Mouse (Mus musculus) heart, embryonic 14.5 days (tissue): ENCODE data around the gene Olfr315. TPM values are rescaled to one million over a fixed set of nuclear protein-coding genes. Genes with fewer than 3 reads are reported as not detected.

Experiments used
- ATAC-seq: fragments of 200-750 bp; cut with Nextera tagmentation; 2 replicates; pipeline ENCODE4 v1.8.0; 2017; ENCODE audit warnings: low read depth, moderate TSS enrichment; ENCODE audit not compliant: insufficient number of reproducible peaks, insufficient read depth, low FRiP score
- H3K27ac ChIP-seq, 2 experiments: fragments of 200-500 bp in 1 of 2; fragments of 300-500 bp in 1 of 2; sonication (generic) in 1 of 2; replicated peaks in 1 of 2; 2 replicates each; pipeline ENCODE4 v1.5.1; 2012 to 2014; ENCODE audit warnings: low read depth in 2 of 2, low read length in 2 of 2, control low read depth in 1 of 2, mild to moderate bottlenecking in 1 of 2, mixed read lengths in 1 of 2; ENCODE audit not compliant: control insufficient read depth in 1 of 2, insufficient read depth in 1 of 2
- H3K27me3 ChIP-seq: fragments of 300-500 bp; sonication (generic); 2 replicates; pipeline ENCODE4 v1.6.1; 2014; ENCODE audit warnings: mild to moderate bottlenecking, low read length, control low read depth; ENCODE audit not compliant: control insufficient read depth, insufficient read depth
- H3K36me3 ChIP-seq: fragments of 300-500 bp; sonication (generic); 2 replicates; pipeline ENCODE4 v1.6.1; 2014; ENCODE audit warnings: mild to moderate bottlenecking, control low read depth, low read length, mixed read lengths; ENCODE audit not compliant: control insufficient read depth, insufficient read depth
- H3K4me1 ChIP-seq, 2 experiments: fragments of 200-500 bp in 1 of 2; fragments of 300-500 bp in 1 of 2; sonication (generic) in 1 of 2; 2 replicates each; pipeline ENCODE4 v1.6.1; 2012 to 2014; ENCODE audit warnings: low read length in 2 of 2, control low read depth in 1 of 2, mixed read lengths in 1 of 2; ENCODE audit not compliant: control insufficient read depth in 2 of 2, insufficient read depth in 2 of 2
- H3K4me2 ChIP-seq: fragments of 300-500 bp; sonication (generic); 2 replicates; pipeline ENCODE4 v1.6.1; 2014; ENCODE audit warnings: mild to moderate bottlenecking, low read length
- H3K4me3 ChIP-seq, 2 experiments: fragments of 200-500 bp in 1 of 2; fragments of 300-500 bp in 1 of 2; sonication (generic) in 1 of 2; 2 replicates each; pipeline ENCODE4 v1.5.1; 2012 to 2014; ENCODE audit warnings: low read length in 2 of 2, mild to moderate bottlenecking in 2 of 2, control low read depth in 1 of 2, low read depth in 1 of 2, moderate library complexity in 1 of 2; ENCODE audit not compliant: control insufficient read depth in 1 of 2, insufficient read depth in 1 of 2
- H3K9ac ChIP-seq: fragments of 300-500 bp; sonication (generic); 2 replicates; pipeline ENCODE4 v1.6.1; 2014; ENCODE audit warnings: mild to moderate bottlenecking, low read length
- H3K9me3 ChIP-seq: fragments of 300-500 bp; sonication (generic); 2 replicates; pipeline ENCODE4 v1.6.1; 2016; ENCODE audit warnings: low read length, control low read depth; ENCODE audit not compliant: control insufficient read depth
- WGBS: fragments of 180-500 bp; shearing (Covaris S2); extraction: QIAGEN DNeasy Blood & Tissue Kit; methylation state at CpG from one replicate; pipeline ENCODE4 v1.1.7; 2014; 5-methylcytosine and 5-hydroxymethylcytosine counted together
- polyA plus RNA-seq: library from polyadenylated mRNA; unstranded; fragments of >200 nt; fragmentation: Nextera tagmentation; extraction: Ambion mirVana; gene quantifications from 2 replicates; pipeline ENCODE4 v1.2.1, GENCODE M21; 2014

Gene Olfr315
- polyA plus RNA-seq, 1 experiment from 2014 or later = not detected

DNA sequence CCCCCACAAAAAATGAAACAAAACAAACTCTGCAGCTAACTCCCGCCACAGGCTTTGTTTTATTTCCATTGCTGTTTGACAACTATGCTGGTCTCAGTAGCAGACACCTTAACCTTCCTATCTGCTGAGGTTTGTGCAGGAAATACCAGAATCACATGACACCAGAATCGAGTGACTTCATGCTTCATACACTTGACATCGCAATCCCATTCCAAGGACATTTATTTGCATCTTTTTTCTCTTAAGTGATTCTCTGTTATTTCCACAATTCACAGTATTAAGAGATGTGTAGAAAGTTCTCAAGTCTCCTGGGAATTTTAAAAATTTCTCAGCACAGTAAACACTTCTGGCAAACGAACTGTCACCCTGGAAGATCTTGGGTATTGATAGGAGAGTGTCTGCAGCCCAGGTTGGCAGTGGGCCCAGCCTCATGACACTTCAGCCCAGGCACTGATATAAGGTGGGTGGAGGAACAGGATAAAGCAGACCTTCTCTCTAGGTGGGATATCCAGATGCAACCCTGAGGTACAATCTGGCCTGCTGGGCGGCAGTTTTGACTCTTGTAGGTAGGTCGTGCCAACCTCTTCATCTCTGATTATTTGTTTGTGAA, 9.6 kb downstream of the Olfr315 start, which contains the start of gene Olfr314:
TSS of gene Olfr314 (plus strand) at position 473 of the 610 bp plus-strand sequence.
- Histone ChIP-seq H3K4me2 (0 out of 2 replicates have a peak within 1 kb of the TSS, but pooled peaks have one; percentile 5), H3K9me3 (no peaks in the 10 kb centered on the region), H3K9ac (no peak within 1 kb of the TSS), H3K27me3 (no peaks in the 10 kb centered on the region), H3K4me3 (no peak within 1 kb of the TSS), H3K27ac (no peak within 1 kb of the TSS), H3K4me1 (peaks cover 0 to 13% of the 10 kb centered on the region in 2 experiments; a peak in 3 of 4 replicates), H3K36me3 (no peaks in the 10 kb centered on the region)
- no peak for ATAC-seq
- 48% methylated on average over 6 of the region's 6 CpGs for WGBS

DNA sequence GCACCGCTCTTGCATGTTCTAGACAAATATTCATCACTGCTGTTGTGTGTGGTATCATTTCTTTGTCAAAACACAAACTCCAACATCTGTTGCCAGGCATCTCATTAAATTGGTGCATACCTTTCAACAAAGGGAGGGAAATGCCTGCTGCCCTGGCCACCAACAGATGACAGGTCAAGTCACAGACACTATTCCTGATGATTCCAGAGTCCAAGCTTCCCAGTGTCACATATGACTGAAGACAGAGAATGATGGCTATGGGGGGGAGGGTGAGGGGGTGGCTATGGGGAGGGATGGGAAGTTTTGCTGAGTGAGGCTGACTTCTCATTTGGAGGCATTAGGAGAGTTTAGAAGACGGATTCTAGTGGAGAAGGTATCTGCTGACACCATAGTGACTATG, 11.2 kb downstream of the Olfr315 start:
- Histone ChIP-seq H3K36me3 (no peaks in the 10 kb centered on the region), H3K9me3 (no peaks in the 10 kb centered on the region), H3K27ac (no peak overlapping the region), H3K4me2 (no peak overlapping the region), H3K4me3 (no peak overlapping the region), H3K9ac (no peak overlapping the region), H3K4me1 (peaks cover 0 to 13% of the 10 kb centered on the region in 2 experiments; a peak in 3 of 4 replicates), H3K27me3 (no peaks in the 10 kb centered on the region)
- WGBS = 63% methylated on average over 2 of the region's 2 CpGs
- ATAC-seq = no peak

DNA sequence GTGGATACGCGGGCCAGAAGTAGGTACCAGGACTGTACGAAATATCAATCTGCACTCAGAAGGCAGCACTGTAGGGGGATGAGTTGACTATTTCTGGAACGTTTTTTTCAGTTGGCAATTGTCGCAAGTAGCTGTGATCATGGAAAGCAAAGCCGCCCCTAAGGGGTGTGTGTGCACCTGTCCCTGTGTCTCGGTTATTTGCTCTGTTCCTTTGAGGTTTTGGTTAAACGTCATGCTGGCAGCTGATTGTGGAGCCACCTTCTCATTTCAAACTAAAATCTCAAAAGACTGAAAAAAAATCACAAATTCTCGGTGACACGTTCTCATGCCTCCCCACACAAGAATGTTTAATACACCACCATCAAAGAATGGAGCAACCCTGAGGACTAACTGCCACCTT, 14.7 kb downstream of the Olfr315 start:
- H3K27me3 ChIP-seq = no peaks in the 10 kb centered on the region
- no peak for ATAC-seq
- H3K4me1 ChIP-seq = peaks cover 0 to 9% of the 10 kb centered on the region in 2 experiments; a peak in 3 of 4 replicates
- H3K36me3 ChIP-seq = no peaks in the 10 kb centered on the region
- H3K4me2 ChIP-seq = no peak overlapping the region
- H3K9me3 ChIP-seq = no peaks in the 10 kb centered on the region
- no peak overlapping the region for H3K9ac ChIP-seq
- H3K4me3 ChIP-seq = no peak overlapping the region
- no peak overlapping the region for H3K27ac ChIP-seq
- WGBS = 82% methylated on average over 10 of the region's 10 CpGs

DNA sequence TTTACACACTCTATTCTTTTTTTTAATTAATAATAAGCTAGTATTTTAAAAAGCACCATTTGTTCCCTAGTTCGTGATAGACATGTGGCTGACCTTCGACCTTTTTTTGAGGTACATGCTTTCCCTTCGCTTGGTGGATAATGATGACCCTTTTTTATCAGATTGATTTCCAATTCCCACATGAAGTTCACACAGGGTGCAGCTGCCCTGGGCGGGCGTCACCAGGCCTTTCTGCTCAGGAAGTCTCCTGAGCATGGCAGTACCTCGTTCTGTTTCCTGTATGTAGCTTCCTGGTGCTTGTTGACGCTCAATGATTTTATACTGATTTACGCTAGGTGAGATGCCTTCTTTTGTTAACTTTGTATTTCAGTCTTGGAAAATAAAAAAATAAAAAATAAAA, 15.4 kb downstream of the Olfr315 start:
- no peak for ATAC-seq
- Histone ChIP-seq H3K4me2 (no peak overlapping the region), H3K9ac (no peak overlapping the region), H3K4me3 (no peak overlapping the region), H3K27me3 (no peaks in the 10 kb centered on the region), H3K36me3 (no peaks in the 10 kb centered on the region), H3K4me1 (0 out of 4 replicates have a peak, but pooled peaks cover 0 to 6% of the 10 kb centered on the region in 2 experiments), H3K27ac (no peak overlapping the region), H3K9me3 (no peaks in the 10 kb centered on the region)
- WGBS = 77% methylated on average over 8 of the region's 8 CpGs

DNA sequence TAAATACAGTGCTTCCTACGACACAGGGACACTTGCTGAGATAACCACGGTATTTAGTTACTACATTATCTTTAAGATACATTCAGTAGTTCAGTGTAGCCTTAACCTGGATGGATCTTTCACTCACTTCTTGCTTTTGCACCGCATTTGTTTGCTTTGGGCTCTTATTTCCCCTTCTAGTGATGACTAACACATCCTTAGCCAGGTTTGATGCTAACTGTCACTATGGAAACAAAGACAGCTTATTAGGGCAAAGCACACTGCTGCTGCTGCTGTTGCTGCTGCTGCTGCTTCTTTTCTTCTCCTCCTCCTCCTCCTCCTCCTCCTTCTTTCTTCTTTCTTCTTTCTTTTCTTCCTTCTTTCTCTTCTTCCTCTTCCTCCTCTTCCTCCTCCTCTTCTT, 16.5 kb downstream of the Olfr315 start:
- Histone ChIP-seq H3K27ac (no peak overlapping the region), H3K36me3 (no peaks in the 10 kb centered on the region), H3K4me1 (0 out of 4 replicates have a peak, but pooled peaks cover 0 to under 1% of the 10 kb centered on the region in 2 experiments), H3K9ac (no peak overlapping the region), H3K27me3 (no peaks in the 10 kb centered on the region), H3K4me2 (no peak overlapping the region), H3K4me3 (no peak overlapping the region), H3K9me3 (no peaks in the 10 kb centered on the region)
- WGBS = 26% methylated on average over 3 of the region's 3 CpGs
- no peak for ATAC-seq

DNA sequence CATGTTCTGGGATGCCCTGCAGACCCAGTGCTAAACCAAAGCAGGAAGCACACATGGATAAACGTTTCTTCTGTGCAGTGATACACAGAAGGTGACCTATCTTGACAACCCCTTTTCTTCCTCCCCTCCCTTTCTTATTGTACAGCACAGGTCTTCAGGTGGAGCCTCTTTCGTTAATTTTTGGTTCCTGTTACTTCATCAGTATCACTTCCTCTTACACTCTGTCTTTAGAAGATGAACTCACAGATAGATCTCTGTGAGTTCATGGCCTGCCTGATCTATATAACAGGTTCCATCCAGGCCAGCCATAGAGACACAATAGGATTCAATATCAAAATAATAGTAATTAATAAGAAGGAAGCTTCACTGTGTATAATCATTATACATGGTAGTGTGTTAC, 17.1 kb downstream of the Olfr315 start:
- Histone ChIP-seq H3K36me3 (no peaks in the 10 kb centered on the region), H3K9ac (no peak overlapping the region), H3K27ac (no peak overlapping the region), H3K4me2 (no peak overlapping the region), H3K9me3 (no peaks in the 10 kb centered on the region), H3K4me1 (no peaks in the 10 kb centered on the region), H3K27me3 (no peaks in the 10 kb centered on the region), H3K4me3 (no peak overlapping the region)
- ATAC-seq = no peak
- WGBS = 56% methylated on average over 2 of the region's 2 CpGs

DNA sequence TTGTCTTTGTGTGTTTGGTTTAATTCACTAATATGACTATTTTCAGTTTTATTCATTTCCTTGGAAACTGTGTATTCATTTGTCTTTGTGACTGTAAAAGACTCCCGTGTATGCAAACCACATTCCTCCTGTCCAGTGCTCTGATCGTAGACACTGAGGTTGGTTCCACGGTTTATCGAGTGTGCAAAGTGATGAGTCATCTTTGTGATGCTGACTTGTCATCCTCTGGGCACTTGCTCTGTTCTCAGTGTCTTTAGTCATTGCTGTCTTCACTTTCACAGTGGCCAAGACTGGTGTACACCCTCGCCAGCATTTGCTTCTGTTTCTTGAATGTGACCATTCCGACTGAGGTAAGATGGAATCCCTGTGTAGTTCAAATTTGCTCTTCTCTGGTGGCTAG, 17.7 kb downstream of the Olfr315 start:
- H3K4me2 ChIP-seq = no peak overlapping the region
- no peak for ATAC-seq
- H3K27me3 ChIP-seq = no peaks in the 10 kb centered on the region
- H3K9me3 ChIP-seq = no peaks in the 10 kb centered on the region
- H3K27ac ChIP-seq = no peak overlapping the region
- no peak overlapping the region for H3K9ac ChIP-seq
- H3K4me3 ChIP-seq = no peak overlapping the region
- H3K36me3 ChIP-seq = no peaks in the 10 kb centered on the region
- H3K4me1 ChIP-seq = no peaks in the 10 kb centered on the region
- 61% methylated on average over 6 of the region's 6 CpGs for WGBS

DNA sequence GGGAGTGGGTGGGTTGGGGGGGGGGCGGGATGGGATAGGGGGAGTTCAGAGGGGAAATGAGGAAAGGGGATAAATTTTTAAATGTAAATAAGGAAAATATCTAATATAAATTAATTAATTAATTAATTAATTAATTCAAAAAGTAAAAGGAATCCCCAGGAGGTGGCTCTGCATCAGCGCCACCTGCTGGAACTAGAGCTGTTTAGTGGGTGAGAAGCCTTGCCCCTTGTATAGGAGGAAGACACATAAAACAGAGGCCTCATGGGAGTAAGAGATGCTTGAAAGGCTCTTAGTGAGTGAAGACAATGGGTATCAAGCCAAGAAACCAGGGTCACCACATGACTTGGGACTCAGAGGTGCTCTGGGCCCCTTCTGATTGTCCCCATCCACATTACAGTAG, 22.9 kb downstream of the Olfr315 start:
- no peak overlapping the region for H3K9ac ChIP-seq
- no peak for ATAC-seq
- 86% methylated on average over 2 of the region's 2 CpGs for WGBS

More for the DNA sequence above, 22.9 kb downstream of the Olfr315 start:
- Histone ChIP-seq H3K27me3 (no peaks in the 10 kb centered on the region), H3K27ac (no peak overlapping the region), H3K9me3 (no peaks in the 10 kb centered on the region), H3K4me2 (no peak overlapping the region), H3K4me3 (no peak overlapping the region), H3K4me1 (no peaks in the 10 kb centered on the region), H3K36me3 (no peaks in the 10 kb centered on the region)
